ENCODE assay signal across 5 mouse cellular contexts in genomic region chr3:25006802-25007201, GRCm38 (mm10).
A peak's percentile ranks its signal among the peaks of the same experiment; 100 is the strongest.
DNase-seq lines count a peak whose midpoint lies in the region.
"Not testable (repeated sequence)": the region's sequence is repeated elsewhere in the genome, so short reads cannot be mapped to it uniquely, and the experiment has no call there.

No protein-coding gene starts in this region.

- not testable (repeated sequence) for H3K4me1 ChIP-seq in ES-E14 (ENCODE audit: control insufficient read depth in 2 of 2, insufficient read depth in 2 of 2, low read length in 2 of 2, poor library complexity in 1 of 2)

- H3K4me3 ChIP-seq in ES-E14 (ENCODE audit: insufficient read depth in 1 of 2, low read depth in 1 of 2, low read length in 2 of 2, poor library complexity in 1 of 2, severe bottlenecking in 1 of 2), result not testable (repeated sequence)

- not testable (repeated sequence) for H3K9ac ChIP-seq in ES-E14 (ENCODE audit: insufficient read depth, low read depth, low read length, poor library complexity, severe bottlenecking)

- DNase-seq in ES-CJ7 (ENCODE audit: low read depth, low spot score) (peak; percentile 90), ES-E14 (ENCODE audit: low read depth, low spot score) (peak; percentile 46), R1 (ENCODE audit: low read depth, low spot score) (peak; percentile 93), WW6 (ENCODE audit: low read depth, low spot score) (peak; percentile 22), ZHBTc4 (ENCODE audit: low read depth, low spot score) (peak; percentile 86)

- H3K27ac ChIP-seq in ES-E14 (ENCODE audit: insufficient read depth, low read depth, low read length, poor library complexity, severe bottlenecking), result peak overlapping the region; percentile 79; the same call in 1 of the 2 replicates

- H3K9me3 ChIP-seq in ES-E14 (ENCODE audit: control insufficient read depth, insufficient read depth, low read depth, low read length), result not testable (repeated sequence)

- not testable (repeated sequence) for H3K36me3 ChIP-seq in ES-E14 (ENCODE audit: control insufficient read depth, insufficient read depth, low read length, poor library complexity, severe bottlenecking)

- in situ Hi-C loops in ES-E14 (cut with MboI; ENCODE audit: low sequenced_read_pairs in 2 of 2, unreplicated experiment in 2 of 2), result not testable (repeated sequence)

Comparison
In these comparisons a context has a peak if more than half of its experiments do, and no peak if none do; other contexts are left out.
1. DNase-seq: peak in every context shown above with its lines; median percentile 93 in R1; 90 in ES-CJ7; 86 in ZHBTc4; 46 in ES-E14; 22 in WW6.